Mouse (Mus musculus): Measurements from ENCODE around the gene Ass1. TPM values are rescaled to one million over a fixed set of nuclear protein-coding genes. Genes with fewer than 3 reads are reported as not detected.
A peak's percentile ranks its signal among the peaks of the same experiment; 100 is the strongest.

Ass1 gene
- polyA plus RNA-seq, 1 experiment from 2014 or later: 176 TPM

GRCm38 (mm10) chr2:31460920-31461319 is 9.1 kb upstream of the Ass1 start:
- peaks cover 30% of the 10 kb centered on the region for H3K4me1 ChIP-seq (replicated peaks)
- no peaks in the 10 kb centered on the region for H3K36me3 ChIP-seq
- H3K4me2 ChIP-seq (replicated peaks): no peak overlapping the region
- H3K27me3 ChIP-seq (replicated peaks): no peaks in the 10 kb centered on the region
- WGBS: 70% methylated on average over 7 of the region's 7 CpGs
- H3K9ac ChIP-seq: no peak overlapping the region
- H3K9me3 ChIP-seq: no peaks in the 10 kb centered on the region
- ATAC-seq: no peak
- no peak overlapping the region for H3K27ac ChIP-seq
- no peak overlapping the region for H3K4me3 ChIP-seq (replicated peaks)

GRCm38 (mm10) chr2:31462051-31462450 is 8.0 kb upstream of the Ass1 start:
- no peak overlapping the region for H3K9ac ChIP-seq
- H3K4me3 ChIP-seq (replicated peaks): no peak overlapping the region
- no peaks in the 10 kb centered on the region for H3K9me3 ChIP-seq
- no peaks in the 10 kb centered on the region for H3K27me3 ChIP-seq (replicated peaks)
- no peaks in the 10 kb centered on the region for H3K36me3 ChIP-seq
- no peak overlapping the region for H3K27ac ChIP-seq
- H3K4me1 ChIP-seq (replicated peaks): peaks cover 30% of the 10 kb centered on the region
- H3K4me2 ChIP-seq (replicated peaks): no peak overlapping the region
- 34% methylated on average over 8 of the region's 8 CpGs for WGBS
- ATAC-seq: no peak

- H3K27me3 ChIP-seq (replicated peaks): no peaks in the 10 kb centered on the region
- peak overlapping the region; percentile 36; the same call in 1 of the 2 replicates for H3K27ac ChIP-seq
- H3K9ac ChIP-seq: no peak overlapping the region
- no peaks in the 10 kb centered on the region for H3K36me3 ChIP-seq
- no peak for ATAC-seq
- H3K9me3 ChIP-seq: no peaks in the 10 kb centered on the region
- H3K4me3 ChIP-seq (replicated peaks): no peak overlapping the region
- no peak overlapping the region for H3K4me2 ChIP-seq (replicated peaks)
- peaks cover 30% of the 10 kb centered on the region for H3K4me1 ChIP-seq (replicated peaks)
- WGBS: 73% methylated on average over 7 of the region's 7 CpGs
Measured at GRCm38 (mm10) chr2:31463253-31463652, 6.8 kb upstream of the Ass1 start.

GRCm38 (mm10) chr2:31463696-31464528 is 6.1 kb upstream of the Ass1 start:
- Histone ChIP-seq H3K9me3 (no peaks in the 10 kb centered on the region), H3K4me3 (replicated peaks) (no peak overlapping the region), H3K36me3 (no peaks in the 10 kb centered on the region), H3K27me3 (replicated peaks) (no peaks in the 10 kb centered on the region), H3K4me2 (replicated peaks) (no peak overlapping the region), H3K9ac (no peak overlapping the region), H3K4me1 (replicated peaks) (peaks cover 24% of the 10 kb centered on the region), H3K27ac (peak overlapping the region; percentile 36; the same call in 1 of the 2 replicates)
- ATAC-seq: peak; percentile 44
- 31% methylated on average over 8 of the region's 8 CpGs for WGBS

- H3K36me3 ChIP-seq: no peaks in the 10 kb centered on the region
- H3K27me3 ChIP-seq (replicated peaks): no peaks in the 10 kb centered on the region; the same call in 1 of the 2 replicates
- ATAC-seq: no peak
- no peaks in the 10 kb centered on the region for H3K9me3 ChIP-seq
- WGBS: 66% methylated on average over 6 of the region's 6 CpGs
- no peak overlapping the region for H3K27ac ChIP-seq
- no peak overlapping the region for H3K4me3 ChIP-seq (replicated peaks)
- no peak overlapping the region for H3K9ac ChIP-seq
- H3K4me1 ChIP-seq (replicated peaks): peaks cover 25% of the 10 kb centered on the region
- no peak overlapping the region for H3K4me2 ChIP-seq (replicated peaks)
Measured at GRCm38 (mm10) chr2:31464529-31464910, 5.5 kb upstream of the Ass1 start.

- H3K4me2 ChIP-seq (replicated peaks): no peak overlapping the region
- no peaks in the 10 kb centered on the region for H3K36me3 ChIP-seq
- H3K4me3 ChIP-seq (replicated peaks): no peak overlapping the region
- no peak overlapping the region for H3K9ac ChIP-seq
- H3K27ac ChIP-seq: no peak overlapping the region
- 76% methylated on average over 1 of the region's 1 CpGs for WGBS
- peaks cover 36% of the 10 kb centered on the region for H3K4me1 ChIP-seq (replicated peaks)
- peaks cover 9% of the 10 kb centered on the region; the same call in 1 of the 2 replicates for H3K27me3 ChIP-seq (replicated peaks)
- H3K9me3 ChIP-seq: no peaks in the 10 kb centered on the region
- no peak for ATAC-seq
Measured at GRCm38 (mm10) chr2:31467457-31467856, 2.5 kb upstream of the Ass1 start.

GRCm38 (mm10) chr2:31468857-31469256 is 1.1 kb upstream of the Ass1 start:
- no peak overlapping the region for H3K4me3 ChIP-seq (replicated peaks)
- no peaks in the 10 kb centered on the region for H3K9me3 ChIP-seq
- 85% methylated on average over 7 of the region's 7 CpGs for WGBS
- H3K27me3 ChIP-seq (replicated peaks): peaks cover 9% of the 10 kb centered on the region; the same call in 1 of the 2 replicates
- no peaks in the 10 kb centered on the region for H3K36me3 ChIP-seq
- no peak overlapping the region for H3K27ac ChIP-seq
- no peak overlapping the region for H3K9ac ChIP-seq
- no peak for ATAC-seq
- H3K4me2 ChIP-seq (replicated peaks): no peak overlapping the region
- peaks cover 32% of the 10 kb centered on the region for H3K4me1 ChIP-seq (replicated peaks)

GRCm38 (mm10) chr2:31469480-31469879 is 527 bp upstream of the Ass1 start:
- H3K27ac ChIP-seq: no peak overlapping the region
- peaks cover 9% of the 10 kb centered on the region; the same call in 1 of the 2 replicates for H3K27me3 ChIP-seq (replicated peaks)
- peak overlapping the region; percentile 97 for H3K4me2 ChIP-seq (replicated peaks)
- no peak for ATAC-seq
- H3K9me3 ChIP-seq: no peaks in the 10 kb centered on the region
- WGBS: 36% methylated on average over 7 of the region's 7 CpGs
- peak overlapping the region; percentile 53 for H3K4me3 ChIP-seq (replicated peaks)
- peak overlapping the region; percentile 60; the same call in 1 of the 2 replicates for H3K9ac ChIP-seq
- H3K4me1 ChIP-seq (replicated peaks): peaks cover 27% of the 10 kb centered on the region
- H3K36me3 ChIP-seq: no peaks in the 10 kb centered on the region

GRCm38 (mm10) chr2:31470683-31471385 is 827 bp downstream of the Ass1 start:
- H3K27me3 ChIP-seq (replicated peaks): peaks cover 9% of the 10 kb centered on the region; the same call in 1 of the 2 replicates
- no peaks in the 10 kb centered on the region for H3K9me3 ChIP-seq
- WGBS: 8% methylated on average over 19 of the region's 19 CpGs
- no peaks in the 10 kb centered on the region for H3K36me3 ChIP-seq
- H3K4me1 ChIP-seq (replicated peaks): peaks cover 25% of the 10 kb centered on the region
- H3K4me2 ChIP-seq (replicated peaks): peak overlapping the region; percentile 97
- H3K9ac ChIP-seq: peak overlapping the region; percentile 60
- H3K27ac ChIP-seq: peak overlapping the region; percentile 58; the same call in 1 of the 2 replicates
- peak overlapping the region; percentile 53 for H3K4me3 ChIP-seq (replicated peaks)
- ATAC-seq: peak; percentile 54

GRCm38 (mm10) chr2:31471611-31472010 is 1.6 kb downstream of the Ass1 start:
- 44% methylated on average over 6 of the region's 6 CpGs for WGBS
- ATAC-seq: no peak
- Histone ChIP-seq H3K9me3 (no peaks in the 10 kb centered on the region), H3K4me3 (replicated peaks) (no peak overlapping the region), H3K4me2 (replicated peaks) (peak overlapping the region; percentile 97), H3K36me3 (no peaks in the 10 kb centered on the region), H3K4me1 (replicated peaks) (peaks cover 28% of the 10 kb centered on the region), H3K27me3 (replicated peaks) (peaks cover 9% of the 10 kb centered on the region; the same call in 1 of the 2 replicates), H3K27ac (no peak overlapping the region), H3K9ac (no peak overlapping the region)

- Histone ChIP-seq H3K4me2 (replicated peaks) (no peak overlapping the region), H3K9ac (no peak overlapping the region)
- WGBS: 46% methylated on average over 10 of the region's 10 CpGs
Measured at GRCm38 (mm10) chr2:31472406-31473065, 2.5 kb downstream of the Ass1 start.

GRCm38 (mm10) chr2:31473941-31474340 is 3.9 kb downstream of the Ass1 start:
- Histone ChIP-seq H3K27ac (no peak overlapping the region), H3K4me3 (replicated peaks) (no peak overlapping the region), H3K4me2 (replicated peaks) (no peak overlapping the region), H3K27me3 (replicated peaks) (peaks cover 9% of the 10 kb centered on the region; the same call in 1 of the 2 replicates), H3K9me3 (no peaks in the 10 kb centered on the region), H3K36me3 (no peaks in the 10 kb centered on the region), H3K9ac (no peak overlapping the region), H3K4me1 (replicated peaks) (peaks cover 28% of the 10 kb centered on the region)
- no peak for ATAC-seq
- 67% methylated on average over 4 of the region's 4 CpGs for WGBS

More at GRCm38 (mm10) chr2:31472406-31473065, 2.5 kb downstream of the Ass1 start:
- Histone ChIP-seq H3K4me3 (replicated peaks) (no peak overlapping the region), H3K36me3 (no peaks in the 10 kb centered on the region), H3K4me1 (replicated peaks) (peaks cover 28% of the 10 kb centered on the region), H3K9me3 (no peaks in the 10 kb centered on the region), H3K27me3 (replicated peaks) (peaks cover 9% of the 10 kb centered on the region; the same call in 1 of the 2 replicates), H3K27ac (no peak overlapping the region)
- no peak for ATAC-seq

Measured in intestine, embryonic 15.5 days (tissue).